Mouse (Mus musculus): ENCODE measurements around the gene Cep44.
A peak's percentile ranks its signal among the peaks of the same experiment; 100 is the strongest.

Gene Cep44

DNA sequence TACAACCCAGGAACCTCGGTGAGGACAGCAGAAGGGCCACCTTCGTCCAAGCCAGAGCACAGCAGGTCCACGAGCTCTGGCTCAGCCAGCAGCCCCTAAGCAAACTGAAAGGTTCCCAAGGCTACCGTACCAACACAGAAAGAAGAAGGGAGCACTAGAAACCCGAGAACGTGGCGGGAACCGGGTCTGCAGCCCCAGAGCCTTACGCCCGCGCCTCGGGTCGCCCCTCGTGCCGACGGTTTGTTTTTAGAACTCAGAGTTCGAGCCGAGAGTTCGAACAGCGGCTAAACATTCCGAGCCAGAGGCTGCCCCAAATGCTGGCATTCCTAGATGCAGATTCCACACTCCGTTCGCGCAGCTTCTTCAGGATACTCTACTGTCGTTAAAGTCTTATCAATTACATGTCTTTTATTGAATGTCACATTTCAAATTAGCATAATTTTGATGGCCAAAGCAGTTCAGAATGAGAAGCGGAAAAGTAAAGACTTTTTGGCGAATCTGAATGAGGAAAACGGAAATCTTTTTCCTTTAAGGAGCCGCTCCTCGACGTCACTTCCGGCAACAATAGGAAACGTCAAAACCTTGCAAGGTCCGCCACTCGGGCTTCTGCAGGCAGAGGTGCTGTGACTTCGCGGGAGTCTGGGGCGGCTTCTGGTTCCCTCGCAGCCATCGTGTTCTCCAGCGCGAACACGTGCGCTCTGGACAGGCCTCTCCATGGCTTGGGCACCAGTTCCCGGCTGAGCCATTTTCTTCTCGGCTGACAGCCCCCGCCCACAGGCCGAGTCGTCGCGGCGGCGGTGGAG, at the start of gene Cep44, which contains the start of gene Fbxo8:
Gene Cep44 (minus strand): TSS at position 490 of the 803 bp plus-strand sequence.
Gene Fbxo8 (plus strand): TSS at position 533 of the 803 bp plus-strand sequence.
- DNase-seq (ENCODE audit: low spot score): peak; percentile 57

DNA sequence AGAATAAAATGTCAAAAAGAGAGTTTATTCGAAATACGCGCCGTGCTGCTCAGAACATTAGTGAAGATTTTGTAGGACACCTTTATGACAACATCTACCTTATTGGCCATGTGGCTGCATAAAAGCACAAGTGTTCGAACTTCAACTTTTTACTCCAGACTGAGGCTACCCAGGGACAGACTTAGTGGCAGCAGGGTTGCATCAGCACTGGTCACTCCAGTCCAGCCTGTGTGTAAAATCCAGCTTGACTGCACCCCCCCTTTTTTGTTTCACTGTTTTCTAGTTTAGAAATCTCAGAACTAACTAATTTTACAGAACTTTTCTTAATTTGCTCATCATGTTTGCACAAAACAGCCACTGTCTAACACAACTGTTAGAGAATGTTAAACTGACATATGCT, 40.7 kb upstream of the Cep44 start:
- DNase-seq (ENCODE audit: low spot score): no peak

DNA sequence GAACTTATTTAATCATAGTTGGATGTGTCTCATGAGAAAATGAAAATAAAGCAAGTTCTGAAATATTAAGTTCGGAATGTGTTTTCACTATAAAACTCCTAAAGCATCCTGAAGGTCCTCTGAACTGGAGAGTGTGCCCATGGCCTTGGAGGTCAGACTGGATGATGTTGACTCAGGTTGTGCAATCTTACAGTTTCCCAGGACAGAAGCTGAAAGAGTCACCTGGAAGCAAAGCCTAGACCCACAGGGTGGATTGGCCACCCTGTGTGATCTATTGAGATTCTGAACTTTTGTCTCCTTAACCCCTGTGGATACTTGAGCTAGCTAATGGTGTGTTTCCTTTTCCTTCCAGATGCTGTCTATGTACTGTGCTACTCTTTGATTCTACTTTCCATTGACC, 40.2 kb upstream of the Cep44 start:
- no peak for DNase-seq (ENCODE audit: low spot score)

DNA sequence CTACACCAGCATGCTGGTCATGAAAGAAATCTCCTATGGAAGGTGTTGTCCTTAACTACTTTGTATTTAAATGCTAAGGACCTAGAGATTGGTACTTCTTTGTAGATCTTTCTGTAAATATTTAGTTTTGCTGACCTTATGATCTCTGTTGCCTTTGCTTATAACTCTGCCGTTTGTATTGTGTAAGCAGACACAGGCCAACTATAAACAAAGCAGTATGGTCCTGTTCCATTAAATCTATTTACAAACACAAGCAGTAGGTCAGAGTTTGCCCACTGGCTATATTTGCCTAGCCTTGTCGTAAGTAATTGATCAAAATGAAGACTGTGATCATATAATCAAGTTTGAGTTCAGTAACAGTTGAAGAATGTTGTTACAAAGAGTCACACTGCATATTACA, 38.2 kb upstream of the Cep44 start:
- no peak for DNase-seq (ENCODE audit: low spot score)

DNA sequence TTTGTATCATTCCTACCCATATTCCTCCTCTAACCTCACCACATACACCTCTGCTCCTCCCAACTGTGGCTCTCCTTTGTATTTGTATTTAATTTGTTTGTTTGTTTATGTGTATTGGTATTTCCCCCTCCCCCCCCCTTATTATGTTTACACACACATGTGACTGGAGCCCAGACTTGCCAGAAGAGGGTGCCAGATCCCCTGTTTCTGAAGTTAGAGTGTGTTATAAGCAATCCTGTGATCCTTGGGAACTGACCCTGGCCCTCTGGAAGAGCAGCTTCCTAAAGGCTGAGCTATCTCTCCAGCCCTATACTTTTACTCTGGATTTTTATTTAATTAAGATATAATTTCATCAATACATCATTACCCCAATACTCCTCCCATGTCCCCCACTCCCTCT, 32.0 kb upstream of the Cep44 start:
- no peak for DNase-seq (ENCODE audit: low spot score)

DNA sequence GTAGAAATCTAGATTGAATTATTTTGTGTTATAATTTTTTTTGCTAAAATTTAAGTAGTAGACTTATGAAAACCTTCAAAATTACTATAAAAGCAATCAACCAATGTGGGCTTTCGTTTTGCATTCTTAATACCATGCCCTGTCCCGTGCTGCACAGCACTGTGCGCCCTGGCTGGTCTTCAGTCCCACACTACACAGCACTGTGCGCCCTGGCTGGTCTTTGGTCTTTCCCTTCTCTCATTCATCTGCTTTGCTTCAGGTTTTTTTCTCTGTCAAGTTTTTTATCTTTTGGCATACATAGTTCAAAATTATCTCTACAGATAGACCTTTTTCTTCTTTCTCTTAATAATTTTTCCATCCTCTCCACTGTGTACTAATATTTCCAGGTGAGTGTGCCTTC, 30.1 kb upstream of the Cep44 start:
- DNase-seq (ENCODE audit: low spot score): no peak

DNA sequence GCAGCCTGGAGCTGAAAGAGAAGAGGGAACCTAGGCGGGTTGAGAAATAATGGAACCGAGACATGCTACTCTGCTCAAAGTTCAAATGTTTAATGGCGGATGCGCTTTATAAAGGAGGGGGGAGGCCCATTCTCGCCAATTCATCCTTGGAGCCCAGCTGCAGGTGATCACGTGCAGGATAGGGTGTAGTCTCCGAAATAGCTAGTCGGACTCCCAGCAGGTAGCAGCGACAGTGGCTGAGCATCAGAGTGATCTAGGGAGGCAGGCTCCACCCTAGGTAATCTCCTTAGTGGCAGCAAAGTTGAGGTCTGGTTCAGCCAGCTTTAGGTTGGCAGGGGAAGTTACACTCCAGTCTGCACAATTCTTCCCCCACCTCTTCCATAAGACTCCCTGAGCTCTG, 16.0 kb upstream of the Cep44 start:
- DNase-seq (ENCODE audit: low spot score): no peak

DNA sequence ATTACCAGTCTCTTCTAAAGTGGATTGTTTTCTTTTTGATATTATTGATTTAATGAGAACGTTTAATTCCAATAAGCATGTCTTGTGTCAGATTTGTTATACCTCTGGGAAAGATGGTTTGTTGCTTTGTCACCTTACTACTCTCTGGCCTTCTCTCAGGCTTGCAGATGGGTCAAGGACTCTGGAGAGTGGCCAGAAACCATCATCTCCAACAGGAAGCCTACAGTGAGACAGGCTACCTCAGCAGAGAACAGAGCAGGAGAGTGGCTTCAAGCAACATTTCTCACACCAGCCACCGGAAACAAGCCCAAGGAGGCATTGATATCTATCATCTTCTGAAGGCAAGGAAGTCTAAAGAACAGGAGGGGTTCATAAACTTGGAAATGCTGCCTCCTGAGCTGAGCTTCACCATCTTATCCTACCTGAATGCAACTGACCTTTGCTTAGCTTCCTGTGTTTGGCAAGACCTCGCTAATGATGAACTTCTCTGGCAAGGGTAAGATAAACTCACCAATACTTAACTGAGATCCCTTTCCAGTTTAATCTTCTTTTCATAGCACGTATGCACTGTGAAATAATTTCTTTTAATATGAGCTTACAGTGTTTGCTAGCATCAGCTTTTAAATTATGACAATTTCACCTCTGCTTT, 13.7 kb upstream of the Cep44 start:
- no peak for DNase-seq (ENCODE audit: low spot score)

DNA sequence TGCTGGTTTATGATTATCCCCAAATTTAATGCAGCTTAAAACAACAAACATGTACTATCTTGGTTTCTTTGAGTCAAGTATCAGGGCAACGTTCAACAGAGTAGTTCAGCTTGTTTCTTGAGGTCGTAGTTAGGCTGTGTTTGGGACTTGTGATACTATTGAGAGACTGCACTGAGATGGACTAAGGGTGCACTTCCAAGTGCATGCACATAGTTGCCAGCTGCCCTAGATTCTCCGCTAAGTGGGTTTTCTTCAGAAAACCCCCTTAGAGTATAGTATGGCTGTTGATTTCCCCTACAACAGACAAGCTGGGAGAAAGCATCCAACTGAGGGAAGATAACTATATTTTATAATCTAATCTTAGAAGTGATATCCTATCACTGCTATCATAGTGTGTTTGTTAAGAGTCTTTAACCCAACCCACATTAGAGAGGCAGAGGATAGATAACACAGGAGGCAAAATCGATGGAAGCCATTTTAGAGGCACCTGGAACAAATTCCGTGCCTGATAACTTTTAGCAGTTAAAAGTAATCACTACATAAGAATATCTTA, 1.8 kb upstream of the Cep44 start:
- no peak for DNase-seq (ENCODE audit: low spot score)

DNA sequence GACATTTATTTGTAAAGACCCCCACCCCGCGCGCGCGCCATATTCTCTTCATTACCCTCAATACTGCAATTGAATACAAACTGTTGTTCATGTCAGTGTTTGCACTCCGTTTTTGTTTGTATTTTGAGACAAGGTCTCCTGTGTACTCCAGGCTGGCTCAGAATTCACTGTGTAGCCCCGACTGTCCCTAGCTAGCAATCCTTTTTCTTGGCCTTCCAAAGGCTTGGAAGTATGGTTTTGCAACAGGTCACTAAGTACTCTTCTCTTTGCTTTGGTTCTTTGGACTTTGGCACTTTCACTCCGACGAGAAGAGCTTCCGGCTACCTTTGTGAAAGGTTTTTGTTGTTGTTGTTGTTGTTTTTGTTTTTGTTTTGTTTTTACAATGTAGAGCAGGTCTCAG, 1.2 kb upstream of the Cep44 start:
- DNase-seq (ENCODE audit: low spot score): no peak

DNA sequence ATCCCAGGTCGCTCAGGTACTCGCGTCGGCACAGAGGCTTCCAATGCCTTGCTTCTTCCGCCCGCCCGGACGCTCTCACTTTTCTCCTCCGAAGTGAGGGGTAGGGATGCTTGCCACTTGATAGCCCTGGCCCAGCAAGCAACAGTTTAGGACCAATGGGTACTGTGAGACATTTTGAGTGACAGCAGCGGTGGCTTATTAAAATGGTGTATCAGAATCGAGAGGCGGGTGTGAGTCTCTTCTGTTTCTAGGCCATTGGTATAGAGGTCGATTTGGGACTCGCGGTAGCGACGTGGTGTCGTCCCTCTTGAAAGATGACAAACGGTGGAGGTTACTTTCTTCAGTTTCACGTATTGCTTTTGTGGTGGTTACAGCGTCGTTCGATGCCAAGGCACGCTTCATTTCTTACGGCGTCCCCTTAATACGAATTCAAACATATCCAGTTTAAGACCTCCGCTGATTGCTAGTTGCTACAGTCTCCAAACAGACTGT, 560 bp upstream of the Cep44 start:
- peak; percentile 80 for DNase-seq (ENCODE audit: low spot score)

DNA sequence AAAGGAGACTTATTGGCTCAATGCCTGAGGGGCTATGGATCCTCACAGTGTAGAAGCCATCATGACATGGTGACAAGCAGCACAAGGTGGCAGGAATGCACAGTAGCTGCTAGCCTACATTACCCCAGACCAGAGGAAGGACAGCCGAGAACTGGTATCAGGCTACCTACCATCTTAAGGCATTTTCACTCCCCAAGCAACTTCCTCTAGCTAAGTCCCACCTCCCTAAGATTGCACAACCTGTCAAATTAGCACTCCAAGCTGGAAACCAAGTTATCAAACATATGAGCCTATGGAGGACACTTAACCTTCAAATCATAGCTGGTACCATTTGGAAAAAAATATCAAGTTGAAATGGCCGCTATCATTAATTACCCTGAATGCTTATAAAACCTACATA, 3.0 kb downstream of the Cep44 start:
- no peak for DNase-seq (ENCODE audit: low spot score)

DNA sequence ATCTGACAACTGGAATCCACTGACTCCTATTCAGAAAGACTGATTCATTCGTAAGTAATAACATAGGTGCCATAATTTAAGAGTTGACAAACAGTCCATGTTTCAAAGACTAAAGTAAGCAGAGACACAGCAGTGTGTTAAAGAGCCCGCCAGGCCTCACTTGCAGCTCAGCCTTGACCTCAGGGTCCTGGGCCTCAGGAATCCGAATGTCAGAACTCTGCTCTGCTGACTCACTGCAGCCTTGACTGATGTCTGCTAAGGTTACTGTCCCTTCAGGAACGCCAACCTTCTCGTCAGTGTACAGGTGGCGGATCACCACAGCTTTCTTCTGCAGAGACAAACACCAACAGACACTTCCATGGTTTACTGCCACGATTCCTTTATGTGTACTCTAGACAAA, 10.1 kb downstream of the Cep44 start:
- no peak for DNase-seq (ENCODE audit: low spot score)

DNA sequence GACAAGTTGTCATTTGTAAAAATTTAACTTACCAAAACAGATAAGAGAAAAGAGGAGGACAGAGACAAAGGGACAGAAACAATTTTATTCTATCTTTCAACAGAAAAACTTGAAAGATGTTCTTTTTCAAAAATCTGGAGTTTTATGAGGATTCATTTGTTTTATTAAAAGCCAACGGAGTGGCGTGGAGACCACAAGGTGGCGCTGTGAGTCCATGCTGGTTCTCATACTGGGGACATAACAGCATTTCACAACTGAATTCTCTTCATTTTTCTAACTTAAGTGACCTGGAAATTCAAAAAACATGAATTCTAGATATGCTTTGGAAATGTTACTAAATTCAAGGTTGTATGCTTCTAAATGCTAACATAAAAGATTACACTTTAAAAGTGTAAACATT, 20.5 kb downstream of the Cep44 start:
- DNase-seq (ENCODE audit: low spot score): no peak

DNA sequence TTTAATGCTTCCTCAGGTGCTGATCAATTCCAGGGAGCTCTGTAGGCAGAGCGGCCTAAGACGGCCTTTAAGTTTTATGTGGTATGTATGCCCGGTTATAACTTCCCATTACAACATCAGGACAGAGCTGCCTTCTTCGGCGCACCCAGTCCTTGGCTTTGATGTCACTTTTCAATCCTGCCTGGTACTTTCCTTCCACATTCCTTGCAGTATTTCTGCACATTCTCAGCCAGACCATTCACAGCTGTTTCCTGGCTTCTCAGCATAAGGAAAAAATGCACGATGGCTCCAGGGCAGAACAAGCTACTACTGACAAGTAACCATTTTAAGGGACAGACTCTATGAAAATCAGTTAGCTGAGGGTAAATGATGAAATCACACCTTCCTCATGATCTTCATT, 22.0 kb downstream of the Cep44 start:
- DNase-seq (ENCODE audit: low spot score): no peak

DNA sequence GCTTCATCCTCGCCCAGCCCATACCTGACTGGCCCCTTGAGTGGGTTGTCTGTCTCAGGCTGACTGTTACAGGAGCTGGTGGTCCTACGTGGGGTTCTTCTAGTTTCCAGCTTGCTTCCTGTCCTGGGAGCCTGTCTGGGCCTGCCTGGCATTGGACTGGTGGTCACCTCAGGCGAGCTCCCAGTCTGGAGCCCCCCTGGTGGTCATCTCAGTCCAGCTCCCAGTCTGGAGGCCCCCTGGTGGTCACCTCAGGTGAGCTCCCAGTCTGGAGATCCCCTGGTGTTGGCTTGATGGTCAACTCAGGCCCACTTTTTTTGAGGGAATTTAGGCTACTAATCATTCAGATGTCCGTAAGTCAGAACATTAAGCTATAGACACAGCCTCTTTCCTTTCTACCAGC, 29.8 kb downstream of the Cep44 start:
- no peak for DNase-seq (ENCODE audit: low spot score)

DNA sequence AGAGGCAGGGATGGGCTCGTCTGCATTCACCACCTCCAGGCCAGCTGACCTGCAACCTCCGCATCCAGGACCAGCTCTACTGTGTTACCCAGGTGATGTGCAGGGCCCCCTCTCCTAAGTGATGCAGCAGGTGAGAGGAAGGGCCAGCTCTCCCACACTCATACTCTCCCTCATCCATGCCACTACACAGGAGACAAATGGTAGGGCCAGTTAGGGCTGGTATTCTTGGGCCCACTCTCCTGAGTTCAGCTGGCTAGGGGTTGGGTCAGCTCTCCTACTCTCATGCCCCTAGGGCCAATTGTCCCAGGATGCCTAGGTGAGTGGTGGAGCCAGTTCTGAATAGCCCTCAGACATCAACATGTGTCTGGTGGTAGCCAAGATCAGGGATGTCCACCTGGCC, 30.6 kb downstream of the Cep44 start:
- DNase-seq (ENCODE audit: low spot score): no peak

DNA sequence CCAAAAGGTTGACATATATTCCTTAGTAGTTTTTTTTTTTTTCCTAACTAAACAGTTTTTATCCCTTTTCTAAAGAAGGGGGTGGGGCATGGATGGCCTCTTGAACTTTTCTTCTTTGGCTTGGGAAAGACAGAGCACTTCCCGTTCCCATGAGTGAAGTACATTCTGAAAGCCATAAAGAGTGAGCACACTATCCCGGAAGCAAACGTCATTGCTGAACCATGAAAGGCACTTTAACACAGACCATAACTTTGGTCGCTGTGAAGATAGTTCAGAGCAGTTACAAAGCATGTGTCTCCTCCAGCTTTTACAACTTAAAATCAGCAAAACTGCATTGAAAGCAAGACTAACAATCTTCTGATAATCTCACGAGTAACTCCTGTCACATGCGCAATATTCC, 32.0 kb downstream of the Cep44 start:
- no peak for DNase-seq (ENCODE audit: low spot score)

DNA sequence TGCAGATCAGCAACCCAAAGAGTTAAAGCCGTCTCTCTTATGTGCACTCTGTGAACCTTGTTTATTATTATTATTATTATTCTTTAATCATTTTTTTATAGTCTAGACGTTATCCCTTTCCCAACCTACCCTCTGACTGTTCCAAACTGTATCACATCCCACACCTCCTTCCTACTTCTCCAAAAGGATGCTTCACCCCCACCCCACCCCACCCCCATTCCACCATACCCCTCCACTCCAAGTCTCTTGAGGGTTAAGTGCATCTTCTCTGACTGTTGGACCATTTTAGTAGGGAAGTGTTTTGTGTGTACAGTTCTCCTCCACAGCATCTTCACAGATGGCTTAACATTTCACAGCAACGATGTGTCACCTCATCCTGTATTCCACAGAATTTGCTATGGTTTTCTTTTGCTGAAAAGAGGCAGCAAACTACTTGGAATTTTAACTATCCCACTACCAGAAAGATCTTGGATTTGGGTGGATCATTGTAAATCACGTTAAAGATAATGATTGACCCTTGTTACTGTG, 41.8 kb downstream of the Cep44 start:
- DNase-seq (ENCODE audit: low spot score): no peak

DNA sequence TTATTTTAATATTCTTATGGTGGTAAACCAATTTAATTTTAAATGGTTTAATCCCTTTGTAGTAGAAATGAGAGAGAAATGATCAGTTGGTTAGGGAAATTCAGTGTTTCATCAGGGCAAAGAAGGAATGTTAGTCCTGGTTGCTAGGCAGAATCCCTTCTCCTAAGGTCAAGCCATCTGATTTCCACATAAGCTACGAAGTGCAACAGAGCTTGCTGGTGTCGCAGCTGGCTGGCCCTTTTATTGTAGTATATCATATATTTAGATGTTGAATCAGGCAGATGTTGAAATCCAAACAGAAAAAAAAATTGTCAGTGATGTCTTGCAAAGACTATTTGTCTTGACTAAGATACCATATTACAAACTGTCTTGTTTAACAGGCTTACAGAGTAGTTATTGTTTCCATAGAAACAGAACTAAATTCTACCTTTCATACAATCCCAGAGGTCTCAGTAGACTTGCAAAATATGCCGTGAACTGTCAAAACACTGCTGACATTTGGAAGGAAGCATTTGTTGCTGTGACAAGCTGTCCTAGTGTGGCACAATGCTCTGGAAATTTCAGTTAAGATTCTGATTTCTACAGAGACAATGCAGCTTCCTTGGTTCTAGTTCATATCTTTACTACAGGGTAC, 42.4 kb downstream of the Cep44 start:
- DNase-seq (ENCODE audit: low spot score): no peak

DNA sequence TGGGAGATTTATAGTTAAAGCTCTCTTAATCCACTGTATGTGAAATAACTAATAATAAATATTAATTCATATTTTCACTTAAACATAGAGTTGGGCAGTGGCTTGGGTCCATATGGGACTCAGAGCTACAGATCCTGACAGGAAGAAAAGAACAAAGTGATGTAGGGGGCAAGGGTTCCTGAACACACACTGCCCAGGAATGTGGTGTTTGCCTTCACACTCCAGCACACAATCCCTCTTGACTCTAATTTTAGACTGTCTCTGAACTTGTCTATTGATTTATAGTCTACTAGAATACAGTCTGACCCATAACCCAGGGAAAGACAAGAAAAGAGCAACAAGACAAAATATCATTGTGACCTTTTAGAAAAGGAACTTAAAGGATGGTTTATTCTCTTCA, 48.9 kb downstream of the Cep44 start:
- no peak for DNase-seq (ENCODE audit: low spot score)

DNA sequence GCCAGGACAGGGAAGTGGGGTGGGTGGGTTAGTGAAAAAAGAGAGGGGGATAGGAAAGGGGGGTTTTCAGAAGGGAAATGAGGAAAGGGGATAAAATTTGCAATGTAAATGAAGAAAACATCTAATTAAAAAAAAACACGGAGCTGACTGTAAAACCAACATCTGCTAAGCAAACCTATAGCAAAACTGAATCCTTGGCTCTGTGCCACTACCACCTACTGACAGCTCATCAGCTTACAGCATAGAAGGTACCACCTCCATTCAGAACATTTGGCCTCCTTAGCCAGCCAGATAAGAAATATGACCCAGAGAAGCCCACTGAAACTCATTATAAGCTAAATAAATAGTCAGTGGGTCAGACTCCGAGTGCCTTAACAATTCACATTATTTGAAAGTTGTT, 61.4 kb downstream of the Cep44 start:
- no peak for DNase-seq (ENCODE audit: low spot score)

DNA sequence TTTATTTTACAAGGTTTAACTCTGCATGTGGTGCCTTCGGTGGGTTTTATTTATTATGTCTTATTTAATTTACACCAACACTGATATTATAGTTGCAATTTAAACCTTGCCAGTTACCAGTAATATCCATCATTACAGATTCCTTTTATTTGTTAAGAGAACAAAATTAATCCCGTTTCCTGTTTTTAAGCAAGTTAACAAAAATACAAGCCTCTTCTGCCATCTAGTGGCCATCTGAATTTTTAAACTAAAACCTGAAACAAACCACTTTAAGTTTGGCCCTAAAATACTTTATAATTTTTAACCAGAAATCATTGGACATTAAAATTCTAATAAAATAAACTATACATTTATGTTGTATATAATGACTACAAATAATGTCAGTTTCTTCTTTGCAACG, 64.8 kb downstream of the Cep44 start:
- no peak for DNase-seq (ENCODE audit: low spot score)
